Mouse (Mus musculus) megakaryocyte, adult 5-6 weeks (primary cell): Measurements from ENCODE around the gene Tsga10ip. TPM values are rescaled to one million over a fixed set of nuclear protein-coding genes. Genes with fewer than 3 reads are reported as not detected.
"Not testable (repeated sequence)": the region's sequence is repeated elsewhere in the genome, so short reads cannot be mapped to it uniquely, and the experiment has no call there.

Experiments
- ATAC-seq: 2 replicates; pipeline ENCODE4 v1.8.0; 2016; ENCODE audit warnings: mild to moderate bottlenecking, inconsistent platforms; ENCODE audit not compliant: poor library complexity, severe bottlenecking
- total RNA-seq, 2 experiments: library from RNA; stranded (forward) in 1 of 2; stranded (reverse) in 1 of 2; fragments of 153-499, 151-499 nt in 1 of 2; fragments of 221-1000, 200-1000 nt in 1 of 2; gene quantifications; 2 replicates each; pipeline versions ENCODE4 v1.2.3 to v1.2.4; 2015 to 2017

The Tsga10ip gene
- total RNA-seq, 2 experiments from 2014 or later, result not detected

DNA sequence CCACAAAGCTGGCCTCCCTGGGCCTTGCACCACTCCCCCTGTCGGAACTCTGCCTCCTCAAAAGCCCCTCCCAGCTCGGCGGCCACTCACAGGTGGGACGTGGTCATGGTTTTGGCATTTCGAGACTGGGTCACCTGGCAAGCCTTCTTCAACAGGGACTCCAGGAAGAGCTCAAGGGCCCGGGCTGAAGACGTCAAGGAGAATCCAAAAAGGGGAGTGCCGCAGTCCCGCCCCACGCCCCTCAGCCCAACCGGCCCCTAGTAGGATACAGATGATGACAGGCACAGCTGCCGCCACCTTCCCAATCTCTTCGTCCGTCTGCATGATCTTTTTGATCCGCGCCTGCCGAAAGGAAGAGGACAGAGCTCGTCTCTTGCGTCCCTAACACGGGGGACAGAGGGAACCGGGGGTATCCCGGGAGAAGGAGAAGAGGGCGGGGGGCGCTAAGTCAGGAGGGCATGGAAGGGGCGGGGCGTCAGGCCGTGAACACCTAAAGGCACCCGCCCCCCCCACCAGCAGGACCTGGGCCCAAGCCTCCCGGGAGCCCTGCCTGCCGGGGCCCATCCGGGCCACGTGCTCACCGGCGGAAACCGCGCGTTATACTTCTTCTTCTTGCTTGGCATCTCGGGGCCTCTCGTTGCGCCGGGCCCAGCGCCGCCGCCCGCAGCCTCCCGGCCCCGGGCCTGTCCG lies 21.9 kb upstream of the Tsga10ip start:
- peak; percentile 30 for ATAC-seq

DNA sequence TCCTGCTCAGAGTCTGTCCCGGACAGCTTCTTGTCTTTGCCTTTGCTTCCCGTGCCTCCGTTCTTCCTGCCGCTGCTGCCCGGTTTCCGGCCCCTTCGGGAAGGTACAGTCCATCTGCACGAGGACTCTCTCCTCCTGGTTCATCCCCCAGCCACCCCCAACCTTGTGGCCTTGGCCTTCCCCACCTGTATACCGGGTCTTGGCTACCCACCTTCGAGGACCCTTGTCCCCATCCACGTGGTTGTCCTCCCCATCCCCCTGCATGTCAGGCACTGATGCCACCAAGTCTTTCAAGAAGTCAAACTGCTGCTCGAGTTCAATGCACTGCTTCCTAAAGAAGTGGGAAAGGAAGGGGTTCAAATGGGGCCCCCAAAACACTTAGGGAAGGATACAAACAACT lies 21.2 kb upstream of the Tsga10ip start:
- no peak for ATAC-seq

DNA sequence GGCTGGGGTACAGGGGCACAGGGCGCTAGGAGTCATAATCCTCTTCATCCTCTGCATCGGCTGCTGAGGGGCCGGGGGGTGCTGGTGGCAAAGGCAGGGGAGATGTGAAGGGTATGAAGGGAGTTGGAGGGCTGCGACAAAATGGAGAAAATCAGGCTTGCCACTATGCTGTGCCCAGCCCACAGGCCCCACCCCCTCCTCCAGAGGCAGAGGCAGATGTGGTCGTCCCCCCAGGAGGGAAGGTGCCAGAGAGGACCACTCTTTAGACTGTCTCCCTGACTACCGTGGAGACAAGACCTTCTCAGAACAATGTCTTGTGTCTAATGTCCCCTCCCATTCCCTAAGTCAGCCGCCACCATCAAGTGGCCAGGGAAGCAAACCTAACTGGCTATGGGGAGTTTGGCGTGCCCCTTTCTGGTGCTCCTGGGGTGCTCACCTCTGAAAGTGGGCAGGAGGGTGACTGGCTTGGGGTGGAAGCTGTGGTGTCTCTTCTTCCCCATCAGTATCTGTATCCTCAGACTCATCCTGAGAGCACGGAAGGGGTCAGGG lies 20.6 kb upstream of the Tsga10ip start:
- no peak for ATAC-seq

DNA sequence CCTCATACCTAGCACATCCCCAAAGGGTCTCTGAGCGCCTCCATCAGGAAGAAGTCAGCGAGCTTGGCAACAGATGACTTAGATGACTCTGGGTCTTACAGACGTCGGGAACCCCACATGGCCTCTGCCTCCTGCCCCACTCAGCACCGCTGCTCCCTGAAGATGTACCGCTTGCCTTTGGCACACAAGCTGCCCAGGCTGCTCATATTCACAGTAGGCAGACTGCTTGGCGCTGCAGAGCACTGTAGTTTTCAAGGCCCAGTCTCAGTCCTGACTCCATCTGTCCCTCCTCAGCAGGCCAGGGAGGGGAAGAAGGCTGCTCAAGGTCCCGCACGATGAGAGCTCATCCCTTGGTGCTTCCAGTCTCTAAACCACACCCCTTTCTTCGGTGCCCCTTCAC lies 19.9 kb upstream of the Tsga10ip start:
- no peak for ATAC-seq

DNA sequence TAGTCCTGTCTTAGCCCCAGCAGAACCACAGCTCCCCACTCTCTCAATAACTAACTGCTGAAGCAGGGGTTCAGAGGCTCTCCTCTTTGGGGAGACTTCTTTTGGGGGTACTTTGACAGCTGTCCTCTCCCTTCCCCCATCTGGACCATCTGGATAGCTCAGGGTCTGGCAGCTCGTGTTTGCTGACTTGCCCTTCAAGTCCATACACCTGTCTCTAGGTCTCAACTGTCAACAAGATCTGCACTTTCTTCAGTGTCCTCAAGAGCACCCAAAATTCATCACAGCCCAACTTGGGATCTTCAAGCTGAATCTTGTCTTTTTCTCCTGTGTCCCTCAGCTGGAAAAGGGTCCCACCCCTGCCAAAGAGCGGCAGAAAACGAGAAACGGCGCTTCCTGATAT lies 19.5 kb upstream of the Tsga10ip start:
- ATAC-seq, result no peak

DNA sequence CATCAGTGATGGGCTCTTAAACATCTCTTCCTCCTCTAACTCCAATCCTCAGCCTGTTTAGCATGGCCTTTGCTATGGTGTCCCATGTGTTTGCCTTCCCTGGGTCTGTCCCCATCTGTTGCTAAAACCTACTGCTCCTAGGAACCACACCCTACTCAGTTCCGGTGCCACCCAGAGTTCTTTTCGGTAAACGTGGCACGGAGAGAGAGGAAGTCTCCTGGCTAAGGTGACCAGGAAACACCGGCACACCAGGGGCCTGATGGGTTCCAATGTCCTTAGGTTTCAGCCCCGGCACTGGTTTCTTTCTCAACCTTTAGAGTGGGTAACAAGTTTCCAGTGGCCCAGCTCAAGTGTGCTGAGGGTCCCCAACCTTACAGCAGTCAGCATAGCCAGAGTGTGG lies 18.3 kb upstream of the Tsga10ip start:
- no peak for ATAC-seq

DNA sequence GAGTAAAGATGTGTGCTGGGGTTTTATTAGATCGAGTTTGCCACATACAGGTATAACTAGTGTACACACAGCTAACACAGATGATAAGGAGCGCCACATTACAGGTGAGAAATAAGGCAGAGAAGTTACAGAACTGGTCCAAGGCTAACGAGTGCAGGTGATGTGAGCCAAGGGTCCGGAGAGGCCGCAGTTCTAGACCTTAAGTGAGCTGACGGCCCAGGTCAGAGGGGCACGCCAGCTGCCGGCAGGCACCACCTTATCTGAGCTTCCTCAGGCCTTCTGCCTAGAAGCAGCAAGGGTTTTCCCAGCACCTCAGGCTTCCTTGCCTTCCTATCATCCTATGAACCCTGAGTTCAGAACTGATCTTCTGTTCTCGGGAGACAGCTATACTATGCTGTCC lies 17.3 kb upstream of the Tsga10ip start:
- ATAC-seq, result no peak

DNA sequence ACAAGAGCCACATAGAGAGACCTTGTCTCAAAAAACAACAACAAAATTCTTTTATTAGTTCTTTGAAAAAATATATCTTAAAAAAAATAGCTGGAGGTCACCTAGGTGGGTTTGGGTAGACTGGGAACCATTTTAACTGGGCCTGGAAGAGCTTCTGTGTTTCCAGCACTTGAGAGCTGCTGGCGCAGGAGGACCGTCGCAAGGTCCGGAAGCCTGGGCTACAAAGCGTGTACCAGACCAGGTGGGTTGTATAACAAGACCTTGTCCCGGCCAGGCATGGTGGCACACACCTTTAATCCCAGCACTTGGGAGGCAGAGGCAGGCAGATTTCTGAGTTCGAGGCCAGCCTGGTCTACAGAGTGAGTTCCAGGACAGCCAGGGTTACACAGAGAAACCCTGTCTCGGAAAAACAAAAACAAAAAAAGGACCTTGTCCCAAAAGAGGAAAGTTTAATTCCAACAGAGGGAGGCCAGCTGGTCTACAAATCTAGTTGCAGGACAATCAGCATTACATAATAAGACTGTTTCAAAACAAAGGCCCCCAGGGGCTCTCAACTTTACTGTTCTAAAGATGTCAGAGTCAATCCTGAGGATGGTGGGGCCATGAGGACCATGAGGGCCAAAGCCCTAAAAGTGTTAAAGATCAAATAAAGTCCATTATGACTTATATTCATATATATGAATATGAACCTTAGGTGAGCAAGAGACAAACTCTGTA lies 16.6 kb upstream of the Tsga10ip start:
- no peak for ATAC-seq

DNA sequence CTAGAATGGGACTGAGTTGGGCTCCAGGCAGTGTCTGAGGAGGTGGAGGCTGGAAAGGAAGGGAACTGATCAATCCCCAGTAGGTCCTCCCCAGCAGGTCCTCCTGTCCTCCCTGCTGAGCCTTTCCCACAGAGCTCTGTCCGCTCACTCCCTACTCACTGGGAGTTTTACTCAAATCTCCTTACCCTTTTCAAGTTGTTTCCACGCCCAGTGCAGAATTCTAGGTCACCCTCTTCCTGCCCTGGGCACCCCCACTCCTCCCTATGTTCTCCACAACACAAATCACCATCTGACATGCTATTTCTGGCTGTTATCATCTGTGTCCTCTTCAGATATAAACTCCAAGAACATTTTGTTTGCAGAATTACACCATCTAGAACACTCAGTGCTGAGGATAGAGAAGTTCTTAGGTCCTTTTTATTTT lies 12.2 kb upstream of the Tsga10ip start:
- ATAC-seq, result no peak

DNA sequence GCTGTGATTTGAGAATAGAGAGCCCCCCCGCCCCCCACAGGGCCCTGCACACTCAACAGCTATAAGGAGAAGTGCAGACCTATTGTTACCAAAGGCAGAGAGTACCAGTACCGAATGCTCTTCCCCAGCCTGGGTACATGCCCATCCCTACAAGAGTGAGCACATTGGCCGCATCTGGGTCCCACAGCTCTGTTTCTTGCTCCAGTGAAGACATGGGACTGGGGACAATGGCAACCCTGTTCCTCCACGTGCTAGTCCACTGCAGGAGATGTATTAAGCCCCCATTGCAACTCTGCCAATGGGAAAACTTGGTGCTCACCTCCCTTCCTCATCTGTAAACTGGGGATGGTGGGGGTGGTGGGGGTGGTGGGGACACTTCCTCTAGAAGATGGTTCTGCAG lies 11.5 kb upstream of the Tsga10ip start:
- ATAC-seq, result no peak

DNA sequence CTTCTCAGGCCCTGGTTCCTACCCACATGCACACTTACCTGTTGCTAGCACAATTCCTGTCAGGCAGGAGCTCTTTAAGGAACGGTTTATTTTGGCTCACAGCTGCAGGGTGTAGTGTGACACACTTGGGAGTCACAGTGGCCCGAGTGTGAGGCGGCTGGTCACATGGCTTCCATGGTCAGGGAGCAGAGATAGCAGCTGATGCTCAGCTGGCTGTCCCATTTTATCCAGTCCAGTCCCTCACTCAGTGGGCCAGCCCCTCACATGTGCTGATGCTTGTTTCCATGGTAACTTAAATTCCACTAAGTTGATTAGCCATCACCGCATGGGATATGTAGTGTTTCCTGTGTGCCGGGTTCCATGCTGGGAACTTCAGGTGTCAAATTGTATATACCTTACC lies 9.6 kb upstream of the Tsga10ip start:
- no peak for ATAC-seq

DNA sequence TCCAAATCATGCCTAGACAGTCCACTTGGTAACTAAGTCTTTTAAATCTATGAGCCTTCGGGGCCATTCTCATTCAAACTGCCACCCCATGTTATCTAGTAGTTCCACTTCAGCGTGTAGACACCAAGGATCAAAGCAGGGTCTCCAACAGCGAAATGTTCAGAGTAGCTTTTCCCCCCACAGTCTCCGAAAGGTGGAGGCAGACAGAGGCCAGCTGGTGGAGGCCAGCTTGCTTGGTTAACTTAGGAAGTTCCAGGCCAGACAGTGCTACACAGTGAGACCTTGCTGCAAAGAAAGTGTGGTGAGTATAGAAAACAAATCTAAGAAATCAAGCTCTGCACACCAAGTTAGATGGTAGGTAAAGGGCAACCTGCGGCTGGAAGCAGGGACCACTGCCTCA lies 8.3 kb upstream of the Tsga10ip start:
- no peak for ATAC-seq

DNA sequence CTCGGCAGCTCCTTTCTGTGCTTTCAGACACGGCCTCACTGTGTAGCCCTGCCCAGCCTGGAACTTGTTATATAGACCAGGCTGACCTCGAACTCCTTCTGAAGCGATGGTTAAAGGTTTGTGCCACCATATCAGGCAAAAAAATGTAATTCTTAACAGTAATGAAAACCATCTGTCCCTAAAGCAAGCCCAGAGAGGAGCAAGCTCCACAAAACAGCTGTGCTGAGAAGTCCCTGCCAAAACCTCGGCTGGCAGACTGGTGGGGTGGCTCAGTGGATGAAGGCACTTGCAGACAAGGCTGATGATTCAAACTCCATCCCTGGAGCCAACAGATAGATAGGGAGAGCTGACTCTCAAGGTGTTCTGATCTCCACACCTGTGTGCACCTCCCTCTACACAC lies 6.7 kb upstream of the Tsga10ip start:
- no peak for ATAC-seq

DNA sequence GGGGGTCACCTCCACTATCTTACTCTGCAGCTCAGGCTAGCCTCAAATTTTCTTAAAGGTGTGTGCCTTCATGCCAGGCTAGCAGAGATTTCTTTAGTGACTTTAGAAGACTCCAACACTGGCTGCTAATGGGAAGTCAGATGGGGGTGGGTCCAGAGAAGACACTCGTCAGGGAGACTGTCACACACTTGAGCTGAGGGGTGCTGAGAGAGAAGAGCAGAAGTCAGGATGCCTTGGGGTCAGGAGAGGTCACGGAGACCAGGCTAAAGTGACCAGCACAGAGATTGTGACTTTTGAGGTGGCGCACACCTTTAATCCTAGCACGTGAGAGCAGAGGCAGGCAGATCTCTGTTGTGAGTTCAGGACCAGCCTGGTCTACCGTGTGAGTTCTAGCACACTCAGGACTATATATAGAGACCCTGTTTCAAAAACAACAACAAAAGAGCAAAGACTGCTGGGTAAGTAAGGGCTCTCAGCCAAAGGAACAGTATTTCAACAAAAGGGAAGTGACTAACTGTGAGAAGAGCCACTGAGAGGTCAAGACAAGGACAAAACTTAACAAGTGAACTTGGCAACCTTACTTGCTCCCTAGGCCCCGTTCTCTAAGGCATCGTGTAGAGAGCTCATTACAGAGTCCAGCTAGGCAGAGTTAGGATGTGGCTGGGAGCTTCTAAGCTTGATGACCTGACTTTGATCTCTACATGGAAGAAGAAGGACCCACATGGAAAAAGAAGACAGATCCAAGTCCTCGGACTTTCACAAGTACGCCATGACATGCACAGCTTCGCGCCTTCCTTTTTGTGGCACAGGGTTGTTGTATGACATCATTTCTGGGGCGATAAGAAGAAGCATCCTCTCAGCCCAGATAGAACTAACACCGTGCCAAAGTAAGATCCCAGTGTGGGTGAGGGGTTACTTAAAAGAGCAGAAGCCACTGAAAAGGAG lies 6.0 kb upstream of the Tsga10ip start:
- ATAC-seq, result peak; percentile 58

DNA sequence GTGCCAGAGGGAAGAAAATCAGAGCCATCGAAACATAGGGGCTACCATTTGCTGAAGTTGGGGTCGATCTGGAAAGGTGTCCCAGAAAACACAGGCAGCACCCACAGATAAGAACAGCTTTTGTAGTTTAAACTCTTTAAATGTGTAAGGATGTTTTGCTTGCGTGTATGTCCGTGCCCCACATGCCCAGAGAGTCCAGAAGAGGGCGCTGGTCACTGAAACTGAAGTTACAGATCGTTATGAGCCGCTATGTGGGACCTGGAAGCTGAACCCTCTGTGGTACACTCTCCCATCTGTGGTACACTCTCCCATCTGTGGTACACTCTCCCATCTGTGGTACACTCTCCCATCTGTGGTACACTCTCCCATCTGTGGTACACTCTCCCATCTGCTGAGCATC lies 4.8 kb upstream of the Tsga10ip start:
- peak; percentile 75 for ATAC-seq

DNA sequence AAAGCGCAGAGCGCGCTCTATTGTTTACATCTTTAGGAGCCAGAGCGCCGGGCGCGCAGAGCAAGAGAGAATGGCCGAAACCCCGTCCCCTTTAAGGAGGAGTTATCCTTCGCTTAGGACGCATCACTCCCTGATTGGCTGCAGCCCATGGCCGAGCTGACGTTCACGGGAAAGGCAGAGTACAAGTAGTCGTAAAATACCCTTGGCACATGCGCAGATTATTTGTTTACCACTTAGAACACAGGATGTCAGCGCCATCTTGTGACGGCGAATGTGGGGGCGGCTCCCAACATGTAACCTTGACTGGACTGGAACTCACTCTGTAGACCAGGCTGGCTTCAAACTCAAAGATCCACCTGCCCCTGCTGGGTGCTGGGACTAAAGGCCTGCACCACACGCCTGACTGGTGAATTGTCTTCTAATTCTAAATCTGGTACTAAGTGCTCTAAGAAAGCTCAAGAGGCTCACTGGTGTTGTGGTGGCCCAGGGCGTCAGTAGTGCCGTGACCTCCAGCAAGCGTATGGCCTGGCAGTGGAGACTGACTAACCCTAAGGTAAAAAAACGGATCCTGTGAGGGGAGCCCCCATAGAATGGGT lies 4.3 kb upstream of the Tsga10ip start:
- ATAC-seq, result peak; percentile 59

DNA sequence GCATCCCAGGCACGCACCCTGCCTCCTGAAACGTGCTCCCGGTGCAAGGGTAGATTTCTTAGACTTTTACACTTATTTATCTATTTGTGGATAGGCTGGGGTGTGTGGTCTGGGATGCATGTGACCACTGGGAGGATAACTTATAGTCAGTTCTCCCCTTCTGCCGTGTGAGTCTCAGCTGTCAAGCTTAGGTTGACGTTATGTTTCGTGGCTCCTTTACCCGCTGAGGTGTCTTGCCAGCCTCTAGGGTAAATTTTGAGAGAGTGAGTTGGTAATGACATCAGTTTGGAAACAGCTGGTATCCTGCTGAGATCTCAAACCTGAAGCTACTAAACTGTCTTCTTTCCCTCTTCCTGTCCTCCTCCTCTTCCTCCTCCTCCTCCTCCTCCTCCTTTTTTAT lies 3.6 kb upstream of the Tsga10ip start:
- ATAC-seq, result 0 out of 2 replicates have a peak, but pooled peaks have one; percentile 16

DNA sequence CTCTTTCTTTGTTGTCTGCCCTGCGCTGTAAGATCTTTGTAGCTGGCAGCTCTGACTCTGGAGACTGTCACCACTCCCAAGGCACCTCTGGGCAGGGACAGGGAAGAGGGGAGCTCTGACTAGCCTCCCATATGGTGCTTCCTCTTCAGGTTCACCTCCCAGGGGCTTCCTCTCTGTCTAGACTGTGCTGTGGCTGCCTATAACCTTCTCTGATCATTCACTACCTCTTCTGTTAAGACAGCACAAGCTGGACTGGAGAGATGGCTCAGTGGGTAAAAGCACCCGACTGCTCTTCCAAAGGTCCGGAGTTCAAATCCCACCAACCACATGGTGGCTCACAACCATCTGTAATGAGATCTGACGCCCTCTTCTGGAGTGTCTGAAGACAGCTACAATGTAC lies 1.3 kb downstream of the Tsga10ip start:
- ATAC-seq, result not testable (repeated sequence)

DNA sequence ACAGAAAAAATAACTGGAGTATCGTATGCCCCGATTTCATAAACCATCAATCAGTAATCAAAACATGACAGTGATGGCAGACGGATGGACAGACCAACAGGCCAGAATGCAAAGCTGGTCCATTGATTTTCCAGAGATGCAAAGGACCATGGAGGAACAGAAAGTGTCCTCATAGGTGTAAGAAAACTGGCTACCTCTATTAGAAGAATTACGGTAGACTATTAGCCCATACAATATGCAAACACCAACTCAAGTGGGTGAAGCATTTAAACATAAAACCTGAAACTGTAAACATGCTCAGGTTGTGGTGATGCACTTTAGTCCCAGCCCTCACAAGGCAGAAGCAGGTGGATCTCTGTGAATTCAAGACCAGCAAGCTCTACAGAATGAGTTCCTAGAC lies 7.0 kb downstream of the Tsga10ip start:
- no peak for ATAC-seq

DNA sequence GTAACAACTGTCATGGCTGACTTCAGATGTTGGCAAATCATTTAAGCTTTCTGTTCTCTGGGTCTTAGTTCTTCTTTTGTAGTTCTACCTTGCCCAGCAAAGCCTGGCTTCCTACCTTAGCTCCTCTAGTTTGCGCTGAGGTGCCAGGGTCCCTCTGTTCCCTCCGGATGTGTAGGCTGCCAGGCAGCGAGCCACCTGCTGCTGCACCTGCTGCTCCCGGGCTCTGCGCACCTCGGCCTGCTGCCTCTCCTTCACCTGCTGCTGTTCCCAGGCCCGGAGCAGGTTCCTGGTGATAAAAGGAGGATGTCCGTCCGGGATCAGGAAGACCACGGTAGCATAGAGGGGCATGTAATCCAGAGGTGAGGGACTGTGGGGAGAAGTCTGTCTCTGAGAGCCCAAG lies 8.2 kb downstream of the Tsga10ip start:
- ATAC-seq, result no peak

DNA sequence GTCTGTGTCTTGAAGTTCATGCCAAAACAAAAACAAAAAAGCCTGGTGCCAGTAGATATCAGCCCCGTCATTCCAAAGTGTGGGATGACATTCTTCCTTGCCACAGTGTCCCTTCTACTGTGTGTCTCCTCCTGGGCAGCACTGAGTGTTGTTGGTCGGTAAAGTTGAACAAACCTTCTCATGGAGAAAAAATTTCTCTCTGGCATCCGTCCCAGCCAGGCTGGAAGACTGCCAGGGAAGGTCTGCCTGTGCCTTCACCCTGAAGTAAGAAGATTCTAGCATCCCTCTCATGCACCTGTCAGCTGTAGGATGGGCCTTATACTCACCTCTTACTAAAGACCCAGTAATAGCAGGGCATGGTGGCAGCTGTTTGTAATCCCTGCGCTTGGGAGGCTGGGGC lies 9.4 kb downstream of the Tsga10ip start:
- ATAC-seq, result no peak
